Mouse (Mus musculus): ENCODE measurements around the gene Arfgap3.

DNA sequence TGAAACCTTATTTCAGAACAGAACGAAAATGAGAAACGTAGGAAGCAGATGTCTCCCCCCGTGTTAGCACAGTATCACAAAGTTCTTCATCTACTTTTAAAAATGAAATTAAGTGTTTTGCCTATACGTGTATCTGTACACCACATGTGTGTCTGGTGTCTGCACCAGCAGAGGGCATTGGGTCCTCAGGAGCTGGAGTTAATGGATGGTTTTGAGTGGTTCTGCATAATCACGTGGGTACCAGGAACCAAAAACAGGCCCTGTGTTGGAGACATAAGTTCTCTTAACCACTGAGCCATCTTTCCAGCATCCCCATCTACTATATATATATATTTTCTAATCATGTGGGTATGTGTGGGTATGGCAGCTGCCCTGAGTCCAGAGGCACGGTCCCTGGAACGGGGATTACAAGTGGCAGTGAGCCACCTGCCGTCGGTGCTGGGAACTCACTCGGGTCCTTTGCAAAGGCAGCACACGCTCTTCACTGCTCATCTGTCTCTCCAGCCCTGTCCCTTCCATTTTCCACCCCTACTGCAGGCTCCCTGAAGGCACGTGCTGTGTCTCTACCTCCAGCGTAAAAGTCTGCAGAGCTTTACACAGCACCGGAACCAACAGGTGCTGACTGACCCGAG lies 4.0 kb downstream of the Arfgap3 start:
- TF ChIP-seq CTCF (IDR thresholded peaks at IDR 0.05; ENCODE audit: low read depth), result no peak
- no peak for TF ChIP-seq EP300 (IDR thresholded peaks at IDR 0.05; ENCODE audit: low read depth)

All from liver, embryonic 14.5 days (tissue).